ENCODE assay signal across 8 mouse cellular contexts in the genomic region with DNA sequence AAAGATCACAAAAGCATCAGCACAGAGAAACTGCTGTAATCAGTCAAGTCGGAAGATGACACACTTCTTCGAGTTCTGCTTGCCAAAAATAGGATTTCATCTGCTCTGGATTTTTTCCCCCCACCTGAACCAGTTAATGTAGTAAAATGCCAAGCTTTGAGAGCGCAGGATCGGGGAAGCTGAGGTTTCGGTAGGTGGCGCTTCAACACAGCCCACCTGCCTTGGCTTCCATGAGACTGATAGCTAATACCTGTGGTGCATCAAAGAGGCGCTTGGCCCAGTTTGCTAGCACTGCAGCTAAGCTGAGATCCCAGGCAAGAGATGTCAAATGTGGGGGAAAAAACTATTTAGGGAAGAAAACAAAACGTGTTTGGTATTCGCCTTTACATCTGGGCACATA.
DNase-seq lines count a peak whose midpoint lies in the region; ATAC-seq and TF ChIP-seq lines count a peak whose summit lies in the region.

No protein-coding gene starts in this region.

- no peaks in the 10 kb centered on the region for H3K4me1 ChIP-seq in kidney, embryonic 14.5 days (ENCODE audit: control insufficient read depth, insufficient read depth, low read length)
- no peaks in the 10 kb centered on the region for H3K4me1 ChIP-seq in forebrain, embryonic 14.5 days (ENCODE audit: control insufficient read depth, insufficient read depth, low read length)
- no peaks in the 10 kb centered on the region for H3K4me1 ChIP-seq in stomach, postnatal 0 days (replicated peaks; ENCODE audit: control insufficient read depth, insufficient read depth)

- H3K9me3 ChIP-seq in kidney, embryonic 14.5 days (ENCODE audit: control insufficient read depth, low read length): no peaks in the 10 kb centered on the region
- no peaks in the 10 kb centered on the region for H3K9me3 ChIP-seq in forebrain, embryonic 14.5 days (replicated peaks; ENCODE audit: control insufficient read depth, low read length)
- H3K9me3 ChIP-seq in stomach, postnatal 0 days (ENCODE audit: control insufficient read depth, low read length): no peaks in the 10 kb centered on the region

- peak; percentile 40 for DNase-seq in kidney, adult 18-20 months
- DNase-seq in c-Kit-positive CD71-negative TER-119-negative erythroid progenitor cells, embryonic 14.5 days (ENCODE audit: low read depth): peak; percentile 1
- DNase-seq in forebrain, embryonic 14.5 days (ENCODE audit: low spot score): peak; percentile 76
- peak; percentile 22 for DNase-seq in layer of hippocampus, adult 9-10 months (ENCODE audit: low spot score)
- DNase-seq in lung, postnatal 36 days: peak; percentile 22
- DNase-seq in stomach, postnatal 0 days (ENCODE audit: low spot score): peak; percentile 30

- H3K9ac ChIP-seq in kidney, embryonic 14.5 days (ENCODE audit: low read depth, low read length): no peak overlapping the region
- no peak overlapping the region for H3K9ac ChIP-seq in forebrain, embryonic 14.5 days (ENCODE audit: low read length)
- H3K9ac ChIP-seq in stomach, postnatal 0 days (ENCODE audit: low read length): no peak overlapping the region

- H3K27me3 ChIP-seq in kidney, embryonic 14.5 days (ENCODE audit: control insufficient read depth, insufficient read depth, low read length): no peaks in the 10 kb centered on the region; the same call in 1 of the 2 replicates
- no peaks in the 10 kb centered on the region for H3K27me3 ChIP-seq in forebrain, embryonic 14.5 days (replicated peaks; ENCODE audit: control insufficient read depth, insufficient read depth, low read length)
- no peaks in the 10 kb centered on the region for H3K27me3 ChIP-seq in stomach, postnatal 0 days (ENCODE audit: control insufficient read depth, insufficient read depth, low read length)

- no peak overlapping the region for H3K4me2 ChIP-seq in kidney, embryonic 14.5 days (replicated peaks; ENCODE audit: low read depth, low read length)
- no peak overlapping the region for H3K4me2 ChIP-seq in forebrain, embryonic 14.5 days (ENCODE audit: low read length)
- H3K4me2 ChIP-seq in stomach, postnatal 0 days (replicated peaks; ENCODE audit: low read depth): no peak overlapping the region

- H3K36me3 ChIP-seq in kidney, embryonic 14.5 days (ENCODE audit: control insufficient read depth, insufficient read depth, low read length): no peaks in the 10 kb centered on the region
- H3K36me3 ChIP-seq in forebrain, embryonic 14.5 days (ENCODE audit: control insufficient read depth, insufficient read depth, low read length): no peaks in the 10 kb centered on the region
- no peaks in the 10 kb centered on the region for H3K36me3 ChIP-seq in stomach, postnatal 0 days (ENCODE audit: control insufficient read depth, insufficient read depth, low read length)

- no peak for ATAC-seq in kidney, embryonic 14.5 days (ENCODE audit: low FRiP score, low TSS enrichment)
- ATAC-seq in forebrain, embryonic 14.5 days: peak; percentile 66
- no peak for ATAC-seq in stomach, postnatal 0 days (ENCODE audit: low FRiP score, low TSS enrichment)
- no peak for ATAC-seq in megakaryocyte, adult 5-6 weeks (ENCODE audit: poor library complexity, severe bottlenecking)

- 16% methylated on average over 9 of the region's 9 CpGs for WGBS in kidney, embryonic 14.5 days
- 13% methylated on average over 9 of the region's 9 CpGs for WGBS in forebrain, embryonic 14.5 days
- 15% methylated on average over 9 of the region's 9 CpGs for WGBS in stomach, postnatal 0 days

- H3K27ac ChIP-seq in kidney, embryonic 14.5 days (ENCODE audit: low read depth, low read length): no peak overlapping the region
- H3K27ac ChIP-seq in forebrain, embryonic 14.5 days (ENCODE audit: low read depth, low read length): no peak overlapping the region
- no peak overlapping the region for H3K27ac ChIP-seq in stomach, postnatal 0 days (replicated peaks)

- no peak for TF ChIP-seq EP300 in stomach, postnatal 0 days (optimal IDR thresholded peaks at IDR 0.05)

- peak; percentile 77 for TF ChIP-seq CTCF in stomach, postnatal 0 days (IDR thresholded peaks at IDR 0.05; ENCODE audit: low read depth)

- no peak overlapping the region for H3K4me3 ChIP-seq in kidney, embryonic 14.5 days (ENCODE audit: low read length)
- H3K4me3 ChIP-seq in forebrain, embryonic 14.5 days (ENCODE audit: low read depth, low read length): no peak overlapping the region
- H3K4me3 ChIP-seq in stomach, postnatal 0 days (ENCODE audit: low read depth, low read length): no peak overlapping the region

Comparison
In these comparisons a context has a peak if more than half of its experiments do, and no peak if none do; other contexts are left out.
1. DNase-seq: peak in every context shown above with its lines; median percentile 76 in forebrain, embryonic 14.5 days; 40 in kidney, adult 18-20 months; 30 in stomach, postnatal 0 days; 22 in layer of hippocampus, adult 9-10 months; 22 in lung, postnatal 36 days; 1 in c-Kit-positive CD71-negative TER-119-negative erythroid progenitor cells, embryonic 14.5 days.